Mouse (Mus musculus) adrenal gland, adult 8-10 months (tissue): ENCODE measurements around the gene Ergic1. TPM values are rescaled to one million over a fixed set of nuclear protein-coding genes. Genes with fewer than 3 reads are reported as not detected.

Experiments used
- DNase-seq: peaks from one replicate; pipeline ENCODE4 v3.0.0; 2022
- total RNA-seq, 4 experiments: library from RNA; stranded (reverse); gene quantifications; 2 replicates each; pipeline ENCODE4 v1.2.4; 2022

The Ergic1 gene
- total RNA-seq, 4 experiments from 2014 or later = 142 to 218 (median 163) TPM

GRCm38 (mm10) chr17:26601514-26601913 is 40.2 kb downstream of the Ergic1 start:
- no peak for DNase-seq

- no peak for DNase-seq
These were observed 40.6 kb downstream of the Ergic1 start for GRCm38 (mm10) chr17:26601926-26602325.

DNA sequence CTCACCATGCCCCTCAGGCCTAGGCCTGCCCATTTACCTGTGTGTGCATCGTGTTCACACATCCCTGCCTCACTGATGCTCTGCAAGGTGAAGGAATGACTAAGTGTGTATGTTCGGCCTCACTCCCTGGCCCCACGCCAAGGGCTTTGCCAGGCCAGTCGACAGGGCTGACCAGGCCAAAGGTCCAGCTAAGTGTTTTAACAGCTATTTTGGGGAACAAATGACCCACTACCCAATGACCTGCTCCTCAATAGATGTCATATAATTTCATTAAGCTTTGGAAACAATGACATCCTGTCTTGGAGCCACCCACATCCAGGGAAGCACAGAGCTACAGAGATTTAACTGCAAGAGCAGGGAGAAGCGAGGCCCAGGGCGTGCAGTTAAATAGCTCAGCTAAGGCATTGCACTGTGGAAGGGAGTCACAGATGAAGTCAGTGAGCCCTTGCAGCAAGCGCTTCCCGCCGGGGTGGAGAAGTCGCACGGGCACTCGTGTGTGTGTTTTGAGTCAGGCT is 41.1 kb downstream of the Ergic1 start:
- no peak for DNase-seq

GRCm38 (mm10) chr17:26603311-26603710 is 42.0 kb downstream of the Ergic1 start:
- no peak for DNase-seq

DNA sequence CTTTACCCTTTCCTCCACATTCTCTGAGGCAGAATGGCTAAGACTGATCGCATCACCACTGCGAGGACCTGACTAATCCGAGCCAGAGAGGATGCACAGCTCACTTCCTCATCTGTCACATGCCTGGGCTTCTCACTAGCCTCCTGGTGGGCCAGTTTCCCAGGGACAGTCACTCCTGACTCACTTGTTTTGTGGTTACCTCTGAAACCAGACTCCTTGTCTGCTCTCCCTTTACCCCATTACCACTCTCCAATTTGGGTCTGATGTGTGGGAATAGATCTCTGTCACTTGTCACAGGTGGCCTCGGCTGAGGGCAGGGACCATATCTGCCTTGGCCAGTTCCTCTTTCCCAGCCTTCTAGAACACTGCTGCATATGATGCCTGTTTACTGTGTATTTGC is 44.3 kb downstream of the Ergic1 start:
- no peak for DNase-seq

DNA sequence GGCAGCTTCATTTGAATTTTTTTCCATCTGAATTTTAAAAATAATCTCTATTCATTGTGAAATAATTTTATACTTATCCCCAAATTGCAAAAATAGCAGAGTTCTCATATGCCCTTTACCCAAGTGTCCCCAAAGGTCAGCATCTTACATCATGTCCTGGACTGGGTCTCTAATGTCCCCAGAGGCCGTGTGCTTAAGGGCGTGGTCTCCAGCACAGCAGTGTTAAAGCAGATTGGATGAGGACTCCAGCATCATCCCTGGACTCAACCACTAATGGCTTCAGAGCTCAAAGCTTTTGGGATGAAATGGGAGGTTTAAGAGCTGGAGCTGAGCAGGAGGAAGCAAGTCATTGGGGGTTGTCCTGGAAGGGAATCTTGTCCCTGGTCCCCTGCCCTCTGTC is 45.2 kb downstream of the Ergic1 start:
- DNase-seq = no peak

DNA sequence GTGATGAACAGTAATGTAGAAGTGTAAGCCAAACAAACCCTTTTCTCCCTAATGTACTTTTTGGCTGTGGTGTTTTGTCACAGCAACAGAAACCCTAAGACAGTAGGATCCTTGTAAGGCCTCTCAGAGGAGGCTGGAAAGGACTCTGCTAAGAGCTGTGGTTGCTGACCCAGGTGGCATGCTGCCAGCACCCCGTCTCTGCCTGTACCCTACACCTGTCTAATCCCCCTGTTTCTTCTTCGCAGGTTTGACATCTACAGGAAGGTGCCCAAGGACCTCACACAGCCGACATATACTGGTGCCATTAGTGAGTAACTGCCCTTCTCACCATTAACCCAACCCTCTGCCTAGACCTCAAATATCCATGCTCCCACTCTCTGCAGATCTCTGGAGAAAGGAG is 47.1 kb downstream of the Ergic1 start:
- DNase-seq = no peak

GRCm38 (mm10) chr17:26608877-26609276 is 47.6 kb downstream of the Ergic1 start:
- DNase-seq = no peak

DNA sequence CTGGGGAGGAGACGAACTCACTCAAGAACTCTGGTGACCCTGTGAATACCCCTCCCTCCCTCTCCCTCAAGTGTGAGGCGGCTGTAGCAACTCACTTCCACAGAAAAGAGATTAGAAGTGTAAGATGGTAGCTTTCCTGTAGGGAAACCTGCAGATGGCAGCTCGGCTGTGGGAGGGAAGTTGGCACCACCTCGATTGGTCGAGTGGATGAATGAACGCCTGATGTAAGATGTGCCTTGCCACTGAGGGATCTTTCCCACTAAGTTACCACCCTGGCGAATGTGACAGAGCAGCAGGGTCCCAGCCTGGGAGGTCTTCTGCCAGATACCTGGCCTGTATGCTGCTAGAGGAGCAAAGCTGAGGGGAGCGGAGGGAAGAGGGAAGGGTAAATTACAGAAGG is 48.5 kb downstream of the Ergic1 start:
- DNase-seq = no peak

GRCm38 (mm10) chr17:26611328-26611727 is 50.0 kb downstream of the Ergic1 start:
- DNase-seq = peak; percentile 77

GRCm38 (mm10) chr17:26611918-26612317 is 50.6 kb downstream of the Ergic1 start:
- no peak for DNase-seq

DNA sequence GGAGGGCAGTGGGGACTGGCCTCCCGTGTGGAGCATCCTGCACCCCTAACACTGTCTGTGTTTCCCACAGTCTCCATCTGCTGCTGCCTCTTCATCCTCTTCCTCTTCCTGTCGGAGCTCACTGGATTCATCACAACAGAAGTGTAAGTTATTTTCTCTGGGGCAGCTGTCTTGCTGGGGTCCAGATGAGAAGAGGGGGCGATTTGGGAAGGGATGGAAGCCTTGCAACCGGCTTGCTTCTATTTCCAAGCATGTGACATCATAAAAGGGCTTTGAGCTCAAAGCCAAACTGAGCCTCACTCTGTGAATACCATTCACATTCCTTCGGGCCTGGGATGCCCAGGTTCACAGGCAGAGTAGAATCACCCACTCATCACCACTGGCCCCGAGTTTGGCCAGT is 53.0 kb downstream of the Ergic1 start:
- DNase-seq = no peak

- no peak for DNase-seq
These were observed 53.6 kb downstream of the Ergic1 start for GRCm38 (mm10) chr17:26614708-26615486.

- no peak for DNase-seq
These were observed 55.4 kb downstream of the Ergic1 start for GRCm38 (mm10) chr17:26616696-26617095.

DNA sequence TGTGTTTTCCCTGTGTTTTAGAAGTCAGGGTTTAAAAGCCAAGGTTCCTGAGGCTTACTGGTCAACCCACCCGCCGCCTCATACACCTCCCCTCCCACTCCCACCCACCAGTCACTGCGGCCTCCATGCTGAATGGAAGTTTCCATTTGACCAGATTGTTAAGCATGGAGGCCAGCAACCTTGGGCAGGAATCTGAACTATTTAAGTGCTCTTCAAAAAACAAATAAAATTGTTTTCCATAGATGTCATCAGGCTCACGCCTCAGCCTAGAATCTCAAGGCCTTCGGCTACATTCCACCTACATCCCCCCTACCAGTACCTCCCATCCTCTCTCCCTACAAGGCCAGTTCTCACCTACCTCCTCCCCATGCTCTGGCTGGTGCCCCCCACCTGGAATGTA is 57.2 kb downstream of the Ergic1 start:
- no peak for DNase-seq

DNA sequence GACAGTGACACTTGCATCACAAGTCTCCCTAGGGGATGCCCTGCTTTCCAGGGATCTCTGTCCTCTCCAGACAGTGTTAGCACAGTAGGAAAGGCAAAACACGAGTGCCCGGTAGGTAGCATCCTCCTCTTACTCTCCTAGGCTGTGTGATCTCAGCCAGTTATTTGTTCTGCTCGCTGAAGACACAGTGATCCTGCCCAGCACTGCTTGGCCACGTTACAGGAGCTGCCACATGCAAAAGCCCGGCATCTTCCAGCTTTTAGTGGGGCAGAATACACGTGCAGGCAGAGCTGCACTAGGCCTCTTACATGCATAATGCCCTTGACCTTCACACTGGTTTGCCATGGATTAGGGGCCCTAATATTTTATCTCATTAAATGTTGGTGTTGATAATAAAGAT is 58.3 kb downstream of the Ergic1 start:
- DNase-seq = no peak

DNA sequence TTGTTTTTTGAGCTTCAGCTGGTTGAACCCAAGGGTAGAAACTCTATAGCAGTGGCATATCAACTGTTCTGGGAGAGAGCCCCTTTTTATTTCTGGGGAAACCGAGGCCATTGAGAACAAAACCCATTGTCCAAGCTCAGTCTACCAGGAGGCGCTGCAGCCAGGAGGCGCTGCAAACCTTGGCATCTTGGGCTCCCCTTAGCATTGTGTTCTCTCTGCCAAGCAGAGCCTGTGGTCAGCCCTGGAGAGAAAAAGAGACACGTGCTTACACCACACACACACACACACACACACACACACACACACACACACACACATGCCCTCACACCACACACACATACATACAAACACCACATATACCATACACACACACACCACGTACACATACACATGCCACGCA is 59.0 kb downstream of the Ergic1 start:
- no peak for DNase-seq

DNA sequence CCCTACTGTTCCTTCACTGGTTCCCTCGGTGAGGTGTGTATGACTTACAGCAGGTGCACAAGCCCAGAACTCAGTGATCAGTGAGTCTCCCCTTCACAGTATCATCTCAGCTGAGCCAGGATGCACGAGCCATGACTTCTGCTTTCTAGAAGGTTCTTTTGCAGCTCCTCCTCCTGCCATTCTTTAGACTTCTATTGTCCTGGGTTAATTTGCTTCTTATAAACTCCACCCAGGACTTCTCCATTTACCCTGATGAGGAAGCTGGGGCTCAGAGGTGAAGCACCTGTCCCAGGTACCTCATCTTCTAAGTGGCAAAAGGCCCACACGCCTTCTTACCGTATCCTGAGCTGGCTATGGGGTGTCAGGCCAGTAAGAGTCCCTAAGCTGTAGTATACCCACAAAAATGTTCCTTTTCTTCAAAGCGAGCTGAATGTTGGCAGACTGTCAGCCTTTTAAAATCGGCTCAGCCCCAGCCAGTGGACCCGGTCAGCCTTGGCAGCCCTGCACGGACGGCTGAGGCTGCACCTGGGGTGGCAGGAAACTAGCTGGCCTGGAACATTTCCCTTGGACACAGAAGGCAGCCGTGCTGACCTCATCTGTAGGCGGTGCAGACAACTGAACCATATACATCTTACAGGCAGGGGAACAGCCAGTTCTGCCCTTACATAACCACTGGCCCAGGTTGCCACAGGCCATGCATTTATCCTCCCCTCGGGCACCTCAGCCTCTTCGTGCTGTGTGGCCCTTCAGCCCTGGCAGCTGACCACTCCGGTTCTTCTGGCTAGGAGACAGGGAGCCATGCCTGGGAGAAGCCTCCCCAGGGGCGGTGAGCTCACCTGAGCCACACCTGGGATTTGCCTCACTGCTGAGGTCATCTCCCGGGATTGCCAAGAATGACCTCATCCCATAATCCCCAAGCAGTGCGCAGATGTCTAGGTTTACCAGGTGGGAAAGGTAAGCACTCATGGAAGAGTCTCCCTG is 59.8 kb downstream of the Ergic1 start:
- DNase-seq = peak; percentile 74

GRCm38 (mm10) chr17:26621912-26622311 is 60.6 kb downstream of the Ergic1 start:
- DNase-seq = no peak

- no peak for DNase-seq
These were observed 62.7 kb downstream of the Ergic1 start for GRCm38 (mm10) chr17:26623991-26624390.

DNA sequence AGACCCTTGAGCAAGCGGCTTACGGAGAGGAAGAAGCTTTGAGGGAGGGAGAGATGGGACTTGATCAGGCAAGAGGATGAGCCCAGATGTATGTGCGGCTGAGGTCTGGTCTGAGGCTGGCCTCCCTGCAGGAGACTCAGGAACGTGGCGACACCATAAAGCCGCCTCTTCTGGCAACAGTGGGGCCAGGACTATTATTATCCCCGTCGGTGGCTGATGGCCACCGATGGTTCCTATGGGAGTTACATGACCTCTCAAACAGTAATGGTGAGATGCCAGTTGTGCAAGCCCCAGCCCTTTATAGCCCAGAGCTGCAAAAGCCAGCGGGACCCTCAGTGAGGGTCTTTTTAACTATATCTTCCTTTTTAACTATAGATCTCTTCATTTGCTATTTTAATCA is 63.7 kb downstream of the Ergic1 start:
- no peak for DNase-seq

DNA sequence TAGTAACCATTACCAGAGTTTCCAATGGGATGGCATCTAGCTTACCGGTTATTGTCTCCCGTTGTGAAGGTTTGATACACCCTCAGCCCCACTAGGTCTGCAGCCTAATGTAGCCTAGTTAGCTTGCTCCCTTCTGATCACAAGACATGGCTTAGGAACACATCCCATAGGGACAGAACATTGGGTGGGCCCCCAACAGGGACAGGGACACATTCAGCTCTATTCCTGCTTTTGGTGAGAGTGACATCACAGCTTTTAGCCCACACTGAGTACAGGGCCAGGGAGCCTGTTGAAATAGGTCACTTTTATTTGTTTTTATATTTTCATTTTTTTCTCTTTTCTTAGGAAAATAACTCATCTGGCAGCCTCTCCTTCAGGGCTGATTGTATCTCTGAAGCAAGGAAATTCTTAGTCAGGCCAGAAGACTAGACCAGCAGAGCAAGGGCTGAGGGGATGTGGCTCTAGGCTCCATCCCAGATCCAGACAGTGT is 64.3 kb downstream of the Ergic1 start:
- DNase-seq = no peak

- no peak for DNase-seq
These were observed 67.2 kb downstream of the Ergic1 start for GRCm38 (mm10) chr17:26628479-26628878.
